Mouse (Mus musculus) embryonic facial prominence, embryonic 11.5 days (tissue): ENCODE data around the gene Tent2. TPM values are rescaled to one million over a fixed set of nuclear protein-coding genes. Genes with fewer than 3 reads are reported as not detected.
A peak's percentile ranks its signal among the peaks of the same experiment; 100 is the strongest.

Experiments
- ATAC-seq: fragments of 200-750 bp; cut with Nextera tagmentation; replicated peaks from 2 replicates; pipeline ENCODE4 v1.8.0; 2017; ENCODE audit warnings: low read depth; ENCODE audit not compliant: insufficient number of reproducible peaks, low FRiP score, low TSS enrichment
- DNase-seq: peaks from one replicate; pipeline ENCODE4 v3.0.0-alpha.2; 2015; ENCODE audit warnings: low spot score
- H3K27ac ChIP-seq: fragments of 300-500 bp; sonication (generic); replicated peaks from 2 replicates; pipeline ENCODE4 v1.5.1; 2014; ENCODE audit warnings: mild to moderate bottlenecking, low read depth, low read length, control low read depth
- H3K27me3 ChIP-seq: fragments of 300-500 bp; sonication (generic); 2 replicates; pipeline ENCODE4 v1.6.1; 2014; ENCODE audit warnings: mild to moderate bottlenecking, low read length, moderate library complexity, mixed read lengths; ENCODE audit not compliant: control insufficient read depth, insufficient read depth
- H3K36me3 ChIP-seq: fragments of 300-500 bp; sonication (generic); replicated peaks from 2 replicates; pipeline ENCODE4 v1.6.1; 2014; ENCODE audit warnings: low read depth, mild to moderate bottlenecking, low read length, moderate library complexity, mixed read lengths; ENCODE audit not compliant: control insufficient read depth, insufficient read depth
- H3K4me1 ChIP-seq: fragments of 300-500 bp; sonication (generic); 2 replicates; pipeline ENCODE4 v1.6.1; 2014; ENCODE audit warnings: low read length, mixed read lengths; ENCODE audit not compliant: control insufficient read depth, insufficient read depth
- H3K4me2 ChIP-seq: fragments of 300-500 bp; sonication (generic); 2 replicates; pipeline ENCODE4 v1.6.1; 2014; ENCODE audit warnings: low read depth, mild to moderate bottlenecking, control low read depth, low read length, moderate library complexity
- H3K4me3 ChIP-seq: fragments of 300-500 bp; sonication (generic); 2 replicates; pipeline ENCODE4 v1.5.1; 2014; ENCODE audit warnings: low read depth, low read length, control low read depth
- H3K9ac ChIP-seq: fragments of 300-500 bp; sonication (generic); replicated peaks from 2 replicates; pipeline ENCODE4 v1.6.1; 2014; ENCODE audit warnings: mild to moderate bottlenecking, control low read depth, low read length
- H3K9me3 ChIP-seq: fragments of 300-500 bp; sonication (generic); replicated peaks from 2 replicates; pipeline ENCODE4 v1.6.1; 2016; ENCODE audit warnings: mild to moderate bottlenecking, low read length, inconsistent platforms, mixed read lengths; ENCODE audit not compliant: control insufficient read depth
- WGBS: fragments of 180-500 bp; shearing (Covaris S2); extraction: QIAGEN DNeasy Blood & Tissue Kit; methylation state at CpG from one replicate; pipeline ENCODE4 v1.1.7; 2014; 5-methylcytosine and 5-hydroxymethylcytosine counted together
- polyA plus RNA-seq: library from polyadenylated mRNA; unstranded; fragments of >200 nt; fragmentation: Nextera tagmentation; extraction: Ambion mirVana; gene quantifications from 2 replicates; pipeline ENCODE4 v1.2.1, GENCODE M21; 2014

Gene Tent2
- 93.9 and 96.3 TPM in 2 replicates for polyA plus RNA-seq

DNA sequence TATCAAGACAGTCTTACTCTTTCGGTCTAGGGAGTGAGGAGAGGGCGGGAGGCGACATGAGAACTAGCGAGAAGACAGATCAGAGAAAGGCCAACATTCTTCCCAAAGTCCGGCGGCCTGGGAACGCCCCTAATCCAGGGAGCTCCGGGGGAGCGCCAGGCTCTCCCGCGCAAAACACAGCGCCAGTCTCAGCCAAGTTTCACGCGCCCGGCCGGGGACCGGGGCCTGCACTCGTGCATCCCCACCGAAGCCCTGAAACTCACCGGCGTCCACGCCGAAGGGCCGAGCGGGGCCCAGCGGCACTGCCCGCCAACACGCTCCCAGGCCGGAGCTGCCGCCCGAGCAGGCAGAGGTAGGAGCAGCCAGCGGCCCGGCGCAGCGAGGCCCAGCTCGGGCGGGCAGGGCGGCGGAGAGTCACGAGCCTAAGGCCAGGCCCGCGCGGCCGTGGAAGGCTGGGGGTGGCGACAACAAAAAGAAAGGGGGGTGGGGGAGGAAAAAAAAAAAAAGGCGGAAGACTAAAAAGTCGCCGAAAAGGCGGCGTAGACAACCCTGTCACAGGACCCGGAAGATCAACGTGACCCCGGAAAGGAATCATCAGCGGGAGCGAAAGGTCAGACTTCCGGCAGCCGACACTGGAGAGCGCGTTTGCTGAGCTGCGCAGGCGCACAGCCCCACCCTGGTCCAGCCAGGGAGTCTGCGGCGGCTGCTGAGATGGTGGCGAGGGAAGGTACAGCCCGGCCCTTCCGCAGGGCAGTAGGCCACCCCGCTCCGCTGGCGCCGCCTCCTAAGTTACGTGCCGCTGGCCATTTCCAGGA lies at the start of gene Tent2:
TSS of gene Tent2 (minus strand) at position 555 of the 815 bp plus-strand sequence.
- DNase-seq: peak; percentile 98
- no peaks in the 10 kb centered on the region for H3K4me1 ChIP-seq
- no peaks in the 10 kb centered on the region for H3K27me3 ChIP-seq
- H3K4me3 ChIP-seq: peak within 1 kb of the TSS; percentile 95
- no peaks in the 10 kb centered on the region for H3K36me3 ChIP-seq
- whole genome bisulfite sequencing: under 1% methylated on average over 71 of the region's 72 CpGs
- peak within 1 kb of the TSS; percentile 96 for H3K27ac ChIP-seq
- H3K4me2 ChIP-seq: peak within 1 kb of the TSS; percentile 66
- peak within 1 kb of the TSS; percentile 97 for H3K9ac ChIP-seq
- ATAC-seq: peak; percentile 100
- H3K9me3 ChIP-seq: no peaks in the 10 kb centered on the region

DNA sequence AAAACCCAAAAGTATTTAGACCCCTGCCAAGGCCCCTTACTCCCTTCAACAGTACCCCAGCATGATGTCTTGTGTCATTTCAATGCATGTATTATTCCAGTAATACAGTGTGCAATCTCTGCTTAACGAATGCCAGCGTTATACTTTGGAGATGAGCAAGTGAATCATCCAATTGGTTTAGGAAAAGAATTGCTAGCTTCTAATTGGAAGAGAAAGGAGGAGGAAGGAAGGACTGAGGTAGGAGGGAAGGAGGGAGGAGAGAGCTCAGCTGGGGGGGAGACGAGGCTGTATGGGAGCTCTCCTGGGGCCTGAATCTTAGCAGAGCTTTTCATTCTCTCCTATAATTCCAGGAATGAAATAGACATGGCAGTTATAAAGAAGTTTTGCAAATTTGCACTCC lies 49.0 kb upstream of the Tent2 start:
- ATAC-seq: no peak
- 69% methylated on average over 3 of the region's 3 CpGs for WGBS

DNA sequence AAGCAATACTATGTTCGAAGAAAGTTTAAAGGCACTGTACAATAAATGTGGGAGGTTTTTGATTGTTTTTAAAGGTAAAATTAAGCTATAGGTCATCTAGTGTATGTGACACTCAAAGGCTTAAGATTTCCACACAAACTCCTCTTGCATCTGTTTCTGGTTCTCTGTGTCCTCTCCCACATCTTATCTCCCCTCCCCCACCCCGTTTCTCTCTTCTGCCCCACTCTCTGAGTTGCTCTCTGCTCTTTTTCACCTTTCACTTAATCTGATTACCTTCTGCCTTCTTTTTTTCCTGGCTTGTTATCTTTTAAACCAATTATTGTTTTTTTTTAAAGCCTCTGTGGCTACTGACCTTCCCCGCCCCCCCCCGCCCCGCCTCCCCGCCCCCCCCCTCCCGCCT lies 47.4 kb upstream of the Tent2 start:
- ATAC-seq (no peak), DNase-seq (no peak)
- Histone ChIP-seq H3K4me2 (no peak overlapping the region), H3K36me3 (no peaks in the 10 kb centered on the region), H3K27ac (no peak overlapping the region), H3K4me1 (no peaks in the 10 kb centered on the region), H3K27me3 (no peaks in the 10 kb centered on the region), H3K9me3 (no peaks in the 10 kb centered on the region), H3K4me3 (no peak overlapping the region), H3K9ac (no peak overlapping the region)
- WGBS: 51% methylated on average over 3 of the region's 7 CpGs

More for the DNA sequence above, 49.0 kb upstream of the Tent2 start:
- no peaks in the 10 kb centered on the region for H3K27me3 ChIP-seq
- H3K9ac ChIP-seq: no peak overlapping the region
- no peaks in the 10 kb centered on the region for H3K36me3 ChIP-seq
- no peak overlapping the region for H3K4me3 ChIP-seq
- no peak overlapping the region for H3K27ac ChIP-seq
- DNase-seq: no peak
- H3K4me2 ChIP-seq: no peak overlapping the region
- no peaks in the 10 kb centered on the region for H3K9me3 ChIP-seq
- H3K4me1 ChIP-seq: no peaks in the 10 kb centered on the region

DNA sequence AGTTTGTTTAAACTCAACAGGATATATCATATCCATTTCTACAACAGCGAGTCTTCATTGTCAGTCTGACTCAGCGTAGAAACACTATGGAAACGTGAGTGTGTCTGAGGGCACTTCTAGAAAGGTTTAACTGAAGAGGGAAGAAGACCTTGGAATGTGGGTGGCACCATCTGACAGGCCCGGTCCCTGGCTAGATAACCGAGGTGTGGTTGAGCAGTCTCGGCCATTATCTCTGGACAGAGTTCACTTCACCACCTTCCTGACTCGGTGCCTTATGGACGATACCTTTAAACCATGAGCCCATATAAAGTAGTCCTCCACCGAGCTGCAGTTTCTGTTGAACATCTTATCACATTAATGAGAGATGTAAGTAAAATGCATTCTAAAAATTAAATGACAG lies 46.9 kb upstream of the Tent2 start:
- H3K9me3 ChIP-seq: no peaks in the 10 kb centered on the region
- DNase-seq: no peak
- H3K4me3 ChIP-seq: no peak overlapping the region
- no peaks in the 10 kb centered on the region for H3K4me1 ChIP-seq
- H3K36me3 ChIP-seq: no peaks in the 10 kb centered on the region
- H3K9ac ChIP-seq: no peak overlapping the region
- no peak overlapping the region for H3K4me2 ChIP-seq
- 83% methylated on average over 9 of the region's 9 CpGs for WGBS
- H3K27me3 ChIP-seq: no peaks in the 10 kb centered on the region
- no peak overlapping the region for H3K27ac ChIP-seq
- no peak for ATAC-seq

DNA sequence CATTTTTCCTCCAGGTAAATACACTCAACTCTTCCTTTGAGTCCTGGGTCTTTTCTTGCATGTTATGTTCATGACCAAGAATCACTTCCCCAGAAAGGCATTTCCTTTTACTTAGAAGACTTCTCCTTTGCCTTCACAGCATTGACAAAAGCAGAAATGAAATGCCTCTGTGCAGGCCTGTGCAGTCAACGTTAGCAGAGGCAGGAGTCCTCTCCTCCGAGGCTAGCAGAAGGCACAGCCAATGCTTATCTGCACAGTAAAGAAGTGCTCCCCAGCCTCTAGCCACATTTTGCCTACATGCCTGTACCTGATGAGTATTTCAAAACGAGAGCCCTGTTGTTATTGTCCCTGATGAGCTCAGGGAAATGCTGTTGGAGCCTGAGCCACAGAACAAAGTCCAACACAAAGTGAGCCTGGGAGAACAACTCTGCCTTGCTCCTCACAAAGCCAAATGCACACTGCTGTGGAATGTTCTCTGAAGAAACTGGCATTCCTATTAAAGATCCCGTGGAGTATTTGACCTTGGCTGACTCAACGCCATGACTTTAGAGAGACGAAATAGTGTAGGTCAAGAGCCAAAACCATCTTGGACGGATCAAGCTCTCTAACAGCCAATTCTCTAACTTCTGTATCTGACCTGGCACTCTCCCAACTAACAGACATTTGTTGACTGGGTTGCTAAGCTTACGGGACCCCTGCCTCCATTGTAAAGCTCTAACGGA lies 45.7 kb upstream of the Tent2 start:
- H3K4me3 ChIP-seq: no peak overlapping the region
- no peak overlapping the region for H3K9ac ChIP-seq
- no peaks in the 10 kb centered on the region for H3K9me3 ChIP-seq
- 83% methylated on average over 9 of the region's 9 CpGs for WGBS
- H3K27ac ChIP-seq: no peak overlapping the region
- no peaks in the 10 kb centered on the region for H3K4me1 ChIP-seq
- H3K4me2 ChIP-seq: no peak overlapping the region
- H3K27me3 ChIP-seq: no peaks in the 10 kb centered on the region
- DNase-seq: no peak
- H3K36me3 ChIP-seq: no peaks in the 10 kb centered on the region
- ATAC-seq: no peak

DNA sequence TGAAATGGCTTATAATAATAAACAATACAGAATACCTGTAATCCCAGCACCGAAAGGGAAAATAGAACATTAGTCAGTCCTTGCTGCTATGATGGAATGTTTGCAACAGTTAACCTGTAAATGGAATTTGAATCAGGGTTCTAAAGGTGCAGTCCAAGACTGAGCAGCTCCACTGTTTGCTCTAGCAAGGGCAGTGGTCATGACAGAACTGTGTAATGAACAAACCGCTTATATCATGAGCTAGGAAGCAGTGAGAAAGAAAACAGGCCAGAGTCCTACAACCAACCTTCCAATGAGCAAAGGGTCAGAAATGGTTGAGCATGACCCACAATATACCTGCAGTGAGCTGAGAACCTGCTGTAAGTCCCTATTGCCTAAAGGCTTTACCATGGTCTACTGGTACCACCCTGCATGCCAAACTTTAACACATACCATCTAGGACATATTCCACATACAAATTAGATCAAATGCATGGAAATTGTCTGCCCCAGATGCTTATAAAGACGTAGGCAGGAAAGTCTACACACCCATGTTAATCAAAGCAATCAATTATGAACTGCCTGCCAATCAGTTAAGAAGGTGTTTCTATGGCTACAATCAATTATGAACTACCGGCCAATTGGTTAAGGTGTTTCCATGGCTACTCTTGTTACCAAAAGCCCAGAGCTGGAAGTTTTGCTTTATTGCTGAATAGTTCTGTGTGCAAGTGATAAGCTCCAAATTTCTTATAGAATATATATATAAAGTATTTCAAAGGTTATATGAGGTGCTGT lies 42.3 kb upstream of the Tent2 start:
- no peak overlapping the region for H3K4me3 ChIP-seq
- H3K4me2 ChIP-seq: no peak overlapping the region
- H3K4me1 ChIP-seq: no peaks in the 10 kb centered on the region

DNA sequence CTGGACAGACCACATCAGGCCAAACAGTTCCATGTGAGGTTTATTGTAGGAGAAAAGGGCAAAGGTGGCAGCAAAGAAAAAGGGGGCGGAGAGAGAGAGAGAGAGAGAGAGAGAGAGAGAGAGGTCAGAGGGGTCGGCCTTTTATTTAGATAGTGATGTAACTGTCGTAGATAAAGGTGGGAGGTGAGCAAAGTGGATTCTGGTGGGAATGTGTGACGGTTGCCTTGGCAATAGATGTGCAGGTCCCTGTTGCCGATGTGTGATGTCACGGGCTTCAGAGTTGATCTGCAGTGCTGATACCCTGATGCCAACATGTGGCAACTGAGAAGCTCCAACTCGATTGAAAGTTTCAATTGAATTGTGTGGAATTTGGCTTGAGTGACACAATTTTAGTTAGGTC lies 40.1 kb upstream of the Tent2 start:
- no peak for ATAC-seq

More for the DNA sequence above, 42.3 kb upstream of the Tent2 start:
- Histone ChIP-seq H3K9me3 (no peaks in the 10 kb centered on the region), H3K36me3 (no peaks in the 10 kb centered on the region), H3K27ac (no peak overlapping the region), H3K9ac (no peak overlapping the region), H3K27me3 (no peaks in the 10 kb centered on the region)
- DNase-seq: no peak
- 82% methylated on average over 4 of the region's 4 CpGs for WGBS
- ATAC-seq: no peak

More for the DNA sequence above, 40.1 kb upstream of the Tent2 start:
- H3K27me3 ChIP-seq: no peaks in the 10 kb centered on the region
- H3K9ac ChIP-seq: no peak overlapping the region
- H3K27ac ChIP-seq: no peak overlapping the region
- H3K4me1 ChIP-seq: no peaks in the 10 kb centered on the region
- no peaks in the 10 kb centered on the region for H3K36me3 ChIP-seq
- no peak overlapping the region for H3K4me3 ChIP-seq
- H3K9me3 ChIP-seq: no peaks in the 10 kb centered on the region
- whole genome bisulfite sequencing: 86% methylated on average over 7 of the region's 7 CpGs
- no peak overlapping the region for H3K4me2 ChIP-seq
- DNase-seq: no peak
